Mouse (Mus musculus): ENCODE measurements around the gene Hells.

GRCm38 (mm10) chr19:38998248-38998647 is 67.5 kb downstream of the Hells start:
- no peak for TF ChIP-seq CTCF (IDR thresholded peaks at IDR 0.05; ENCODE audit: control insufficient read depth, insufficient read depth, insufficient read length)
- TF ChIP-seq USF1 (IDR thresholded peaks at IDR 0.05; ENCODE audit: low read depth): no peak
- no peak for TF ChIP-seq CEBPB (IDR thresholded peaks at IDR 0.05; ENCODE audit: low read depth)
- TF ChIP-seq MYOG (IDR thresholded peaks at IDR 0.05; ENCODE audit: control insufficient read depth, extremely low read depth, insufficient read length): no peak
- no peak for TF ChIP-seq FOSL1 (IDR thresholded peaks at IDR 0.05; ENCODE audit: insufficient read depth, low read length, poor library complexity, severe bottlenecking)

Measured in C2C12 (cell line).